Mouse (Mus musculus): ENCODE data around the gene Aasdhppt.

Gene Aasdhppt

GRCm38 (mm10) chr9:4309351-4310085, at the start of gene Aasdhppt, which contains the start of gene Kbtbd3:
Gene Aasdhppt, minus strand, starts transcription at chr9:4309471.
Gene Kbtbd3, plus strand, starts transcription at chr9:4309833.
- ATAC-seq (ENCODE audit: low TSS enrichment): peak; percentile 93

DNA sequence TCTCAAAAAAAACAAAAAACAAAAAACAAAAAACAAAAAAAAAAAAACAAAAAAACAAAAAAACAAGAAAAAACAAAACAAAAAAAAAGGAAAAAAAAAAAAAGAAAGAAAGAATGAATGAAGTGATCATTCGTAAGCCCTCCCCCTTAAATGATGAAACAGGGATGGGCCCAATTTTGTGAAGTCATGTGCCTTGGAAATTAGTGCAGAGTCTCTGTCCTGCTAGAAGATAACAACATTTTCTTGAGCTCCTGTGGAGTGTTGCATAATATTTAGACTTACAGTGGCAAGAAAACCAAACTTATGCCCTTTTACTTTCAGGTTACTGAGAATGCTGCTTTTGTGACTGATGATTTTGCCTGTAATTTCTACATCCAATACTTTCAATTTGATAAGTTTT, 43.9 kb upstream of the Aasdhppt start:
- no peak for ATAC-seq (ENCODE audit: low TSS enrichment)

DNA sequence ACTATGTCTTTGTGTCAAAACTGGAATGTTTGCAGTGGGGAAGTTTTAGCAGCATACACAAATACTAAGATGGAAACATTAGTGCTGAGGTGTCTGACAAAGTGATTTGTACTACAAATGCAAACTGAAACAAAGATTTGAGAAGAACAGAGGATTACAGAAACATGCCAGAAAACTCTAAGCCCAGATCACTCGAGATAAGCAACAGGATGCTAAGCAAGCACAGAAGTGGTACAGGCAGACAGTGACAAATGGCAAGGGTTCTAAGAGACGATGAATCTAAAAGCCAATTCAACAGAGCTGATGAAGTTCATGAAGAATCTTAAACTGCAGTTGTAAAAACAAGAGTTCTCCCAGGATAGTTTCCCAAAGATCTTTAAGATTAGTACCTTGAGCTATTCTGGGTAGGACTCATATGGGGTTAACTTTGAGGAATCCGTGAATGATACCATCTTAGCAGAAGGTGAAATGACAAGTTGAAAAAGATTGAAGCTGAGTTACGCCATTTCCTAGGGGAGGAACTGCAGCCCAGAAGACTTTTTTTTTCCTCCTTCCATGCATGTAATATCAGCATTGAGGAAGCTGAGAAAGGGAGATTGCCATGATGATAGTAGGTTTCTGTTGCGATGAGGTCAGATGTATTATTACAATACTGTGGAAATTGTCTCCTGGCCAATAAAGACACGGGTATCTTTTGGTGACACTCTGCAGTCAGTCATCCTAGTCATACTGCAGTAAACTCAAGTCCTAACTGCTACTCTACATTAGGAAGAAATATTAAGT, 9.9 kb upstream of the Aasdhppt start:
- no peak for ATAC-seq (ENCODE audit: low TSS enrichment)

GRCm38 (mm10) chr9:4315746-4316145, 6.5 kb upstream of the Aasdhppt start:
- ATAC-seq (ENCODE audit: low TSS enrichment): no peak

DNA sequence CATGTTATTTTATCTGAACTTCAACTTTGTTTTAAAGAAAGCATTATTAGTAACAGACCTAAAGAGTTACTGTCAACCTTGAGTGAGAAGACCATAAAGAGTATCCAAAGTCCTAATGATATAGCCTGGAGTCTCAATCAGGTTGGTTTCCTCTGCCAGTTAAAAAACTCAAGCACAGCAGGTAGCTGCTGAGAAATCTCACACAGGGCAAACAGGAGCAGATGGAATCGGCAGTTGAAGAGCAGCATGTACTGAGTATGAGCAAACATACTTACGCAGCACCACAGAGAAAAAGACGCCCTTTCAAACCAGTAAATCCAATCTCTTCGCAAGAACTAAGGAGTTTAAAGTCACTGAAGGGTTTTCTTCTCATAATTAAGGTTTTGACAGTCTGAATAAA, 4.7 kb upstream of the Aasdhppt start:
- ATAC-seq (ENCODE audit: low TSS enrichment): no peak

DNA sequence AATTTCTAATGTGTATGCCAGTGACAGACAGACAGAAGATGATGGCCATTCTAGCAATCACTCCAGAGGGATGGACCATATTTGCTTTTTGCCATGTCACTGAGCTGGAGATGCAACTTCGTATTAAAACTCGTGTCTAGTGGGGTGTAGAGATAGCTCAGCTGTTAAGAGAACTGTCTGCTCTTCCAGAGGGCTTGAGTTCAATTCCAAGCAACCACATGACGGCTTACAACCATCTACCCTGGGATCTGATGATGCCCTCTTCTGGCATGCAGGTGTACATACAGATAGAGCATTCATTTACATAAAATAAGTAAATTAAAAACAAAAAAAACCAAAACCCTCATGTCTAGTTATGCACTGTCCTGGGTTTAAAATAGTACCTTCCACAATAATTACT, 1.9 kb upstream of the Aasdhppt start:
- no peak for ATAC-seq (ENCODE audit: low TSS enrichment)

DNA sequence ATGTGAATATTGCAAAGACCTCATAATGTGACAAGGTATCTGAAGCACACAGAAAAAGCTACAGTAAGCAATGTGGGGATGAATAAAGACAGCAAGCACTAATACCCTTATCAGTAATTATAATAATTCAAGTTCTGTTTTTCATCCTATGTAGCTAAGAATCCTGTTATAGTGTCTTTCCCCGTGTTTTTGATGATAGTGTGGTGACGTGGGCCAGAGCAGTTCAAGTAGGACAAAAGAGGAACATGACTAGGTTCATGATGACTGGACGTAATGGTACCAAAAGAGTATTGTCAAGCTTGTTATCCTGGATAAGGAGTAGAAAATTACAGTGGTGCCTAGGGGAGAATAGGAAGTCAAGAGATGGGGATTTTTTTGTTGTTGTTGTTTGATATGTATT, 1.4 kb upstream of the Aasdhppt start:
- ATAC-seq (ENCODE audit: low TSS enrichment): no peak

- peak; percentile 52 for ATAC-seq (ENCODE audit: low TSS enrichment)
Observed at GRCm38 (mm10) chr9:4308628-4309350, 482 bp downstream of the Aasdhppt start.

- no peak for ATAC-seq (ENCODE audit: low TSS enrichment)
Observed at GRCm38 (mm10) chr9:4304867-4305266, 4.4 kb downstream of the Aasdhppt start.

- no peak for ATAC-seq (ENCODE audit: low TSS enrichment)
Observed at GRCm38 (mm10) chr9:4300466-4300865, 8.8 kb downstream of the Aasdhppt start.

GRCm38 (mm10) chr9:4283850-4284249, 25.4 kb downstream of the Aasdhppt start:
- ATAC-seq (ENCODE audit: low TSS enrichment): no peak

DNA sequence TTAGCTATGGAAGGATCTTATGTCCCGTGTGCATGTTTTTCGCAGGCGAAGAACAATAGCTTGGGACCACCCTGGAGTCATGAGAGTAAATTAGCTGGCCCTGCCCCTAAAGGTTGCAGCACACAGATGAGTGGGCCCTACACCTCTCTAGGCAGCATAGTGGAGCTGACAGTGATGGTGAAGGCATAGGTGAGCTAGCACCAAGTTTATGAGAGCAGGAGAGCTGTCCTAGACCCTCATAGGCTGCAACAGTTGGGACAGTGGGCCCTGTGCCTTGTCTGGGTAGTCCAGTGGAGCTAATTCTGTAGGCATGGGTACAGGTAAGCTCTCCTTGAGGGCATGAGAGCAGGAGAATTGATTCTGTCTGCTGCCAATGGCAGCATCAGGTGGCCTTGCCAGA, 42.4 kb downstream of the Aasdhppt start:
- ATAC-seq (ENCODE audit: low TSS enrichment): no peak

DNA sequence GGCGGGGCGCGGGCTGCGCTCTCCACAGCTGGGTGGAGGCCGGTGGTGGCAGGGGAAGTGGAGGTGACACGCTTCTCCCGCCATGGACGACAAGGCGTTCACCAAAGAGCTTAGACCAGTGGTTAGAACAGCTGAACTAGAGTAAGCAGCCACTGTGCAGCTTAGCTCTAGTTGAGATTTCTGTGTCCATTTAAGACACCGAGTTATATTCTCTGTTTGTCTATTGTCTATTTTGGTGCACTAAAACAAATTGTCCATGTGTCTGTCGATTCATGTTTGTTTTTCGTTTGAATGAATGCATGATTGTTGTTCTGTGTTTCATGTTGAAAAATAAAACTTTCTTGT, 48.6 kb downstream of the Aasdhppt start:
- no peak for ATAC-seq (ENCODE audit: low TSS enrichment)

DNA sequence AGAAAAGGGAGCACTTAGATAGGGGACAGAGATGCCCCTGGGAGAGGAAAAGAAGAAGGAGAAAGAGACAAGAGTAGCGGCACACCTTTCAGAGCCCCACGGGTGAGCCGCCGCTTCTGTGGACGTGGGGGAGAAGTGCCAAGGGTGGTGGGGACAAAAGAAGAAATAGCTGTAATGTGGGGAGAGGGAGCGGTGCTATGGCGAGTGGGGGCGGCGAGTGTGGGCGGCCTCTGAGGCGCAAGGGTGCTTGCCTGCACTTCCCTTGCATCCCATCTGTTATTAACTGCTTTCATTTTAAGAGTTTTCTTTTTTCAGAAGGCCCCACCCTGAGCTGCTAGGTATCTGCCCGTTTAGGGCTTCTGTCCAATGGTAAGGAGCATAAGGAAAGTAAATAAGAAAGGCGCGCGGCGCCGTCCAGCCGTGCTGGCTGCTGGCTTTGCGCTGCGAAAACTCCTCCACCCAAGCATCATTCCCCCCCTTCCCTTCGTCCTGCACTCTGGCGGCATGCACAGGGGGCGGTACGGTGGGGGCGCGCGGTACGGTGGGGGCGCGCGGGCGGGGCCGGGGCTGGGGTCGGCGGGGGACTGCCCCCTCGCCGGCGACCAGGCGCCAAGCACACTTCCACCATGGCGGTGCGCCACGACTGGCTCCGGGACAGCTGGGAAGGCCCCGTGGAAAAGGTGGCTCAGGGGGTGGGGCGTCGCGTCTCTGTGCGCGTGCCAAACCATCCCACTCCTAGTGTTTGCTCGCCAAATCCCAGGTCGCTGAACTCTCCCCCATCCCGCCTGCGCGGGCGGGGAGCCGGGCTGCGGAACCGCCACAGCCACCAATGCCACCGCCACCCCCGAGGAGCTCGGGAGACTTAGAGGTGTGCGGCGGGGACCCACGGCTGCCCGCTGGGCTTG, 49.2 kb downstream of the Aasdhppt start:
- no peak for ATAC-seq (ENCODE audit: low TSS enrichment)

GRCm38 (mm10) chr9:4259074-4259473, 50.2 kb downstream of the Aasdhppt start:
- no peak for ATAC-seq (ENCODE audit: low TSS enrichment)

Data from frontal cortex, adult (tissue).